Mouse (Mus musculus) CD8-positive naive resting alpha-beta T cell, adult 2 months (primary cell): ENCODE measurements at regions not wholly inside any gene's neighbourhood (a gene's known extent, or its start where the extent isn't known, plus 50 kb on each side); places are given as distances from the start of the nearest gene placed in this dataset.

Experiments
- DNase-seq, 2 experiments: peaks; one replicate each; pipeline ENCODE4 v3.0.0; 2022; ENCODE audit warnings: low read depth in 2 of 2, low spot score in 2 of 2

DNA sequence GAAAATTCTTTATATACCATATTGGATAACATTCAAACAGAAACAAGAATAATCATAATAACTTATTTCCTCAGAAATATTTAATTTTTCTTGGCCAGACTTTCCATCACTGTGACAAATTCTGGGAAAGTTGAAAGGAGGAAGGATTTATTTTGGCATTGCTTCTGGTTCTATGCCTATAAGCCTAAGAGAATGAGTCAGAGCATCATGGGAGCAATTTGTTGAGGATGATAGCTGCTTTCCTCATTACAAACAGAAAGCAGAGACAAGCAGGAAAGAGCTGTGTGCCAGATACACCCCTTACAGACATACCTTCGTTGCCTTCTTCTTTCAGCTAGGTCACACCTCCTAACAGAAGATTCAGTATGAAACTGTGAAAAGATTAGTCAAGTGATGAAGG, 115.3 kb downstream of the Rgs21 start:
- no peak for DNase-seq

- no peak for DNase-seq
These were observed 115.7 kb downstream of the Rgs21 start for GRCm38 (mm10) chr1:144451731-144452130.

DNA sequence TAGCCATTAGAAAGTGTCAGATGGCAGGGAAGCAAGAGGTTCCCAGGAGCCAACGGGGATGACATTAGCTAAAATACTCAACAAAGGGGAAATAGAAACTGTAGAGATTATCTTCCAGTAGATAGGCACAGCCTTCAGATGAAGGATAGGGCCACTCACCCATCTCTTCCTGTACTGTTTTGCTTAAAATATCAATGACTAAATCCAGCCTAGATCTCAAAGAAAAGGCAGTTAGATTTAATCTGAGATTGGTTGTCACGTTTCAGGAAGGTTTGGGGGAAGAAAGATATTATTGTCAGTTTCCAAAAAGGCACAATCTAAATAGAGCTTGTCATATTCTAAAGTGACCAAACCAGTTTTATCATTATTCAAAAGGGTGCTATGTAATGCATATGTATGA, 130.8 kb downstream of the Rgs21 start:
- no peak for DNase-seq

DNA sequence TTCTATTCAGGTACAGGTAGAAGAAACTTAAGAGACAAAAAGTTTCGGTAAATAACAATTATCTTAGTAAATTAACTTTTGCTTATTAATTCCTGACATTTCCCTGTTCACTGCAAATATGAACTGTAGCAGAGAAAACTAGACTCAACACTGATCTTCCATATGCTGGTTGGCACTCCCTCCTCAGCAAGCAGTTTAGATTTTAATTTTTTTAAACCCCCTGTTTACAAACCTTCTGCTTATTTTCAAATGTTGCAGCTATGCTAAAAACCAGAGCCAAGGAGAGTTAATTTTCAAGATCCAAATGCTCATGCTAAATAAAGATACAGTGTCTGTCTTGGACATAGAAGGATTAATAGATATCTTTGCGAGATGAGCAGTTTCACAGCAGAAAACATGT, 134.7 kb downstream of the Rgs21 start:
- no peak for DNase-seq

DNA sequence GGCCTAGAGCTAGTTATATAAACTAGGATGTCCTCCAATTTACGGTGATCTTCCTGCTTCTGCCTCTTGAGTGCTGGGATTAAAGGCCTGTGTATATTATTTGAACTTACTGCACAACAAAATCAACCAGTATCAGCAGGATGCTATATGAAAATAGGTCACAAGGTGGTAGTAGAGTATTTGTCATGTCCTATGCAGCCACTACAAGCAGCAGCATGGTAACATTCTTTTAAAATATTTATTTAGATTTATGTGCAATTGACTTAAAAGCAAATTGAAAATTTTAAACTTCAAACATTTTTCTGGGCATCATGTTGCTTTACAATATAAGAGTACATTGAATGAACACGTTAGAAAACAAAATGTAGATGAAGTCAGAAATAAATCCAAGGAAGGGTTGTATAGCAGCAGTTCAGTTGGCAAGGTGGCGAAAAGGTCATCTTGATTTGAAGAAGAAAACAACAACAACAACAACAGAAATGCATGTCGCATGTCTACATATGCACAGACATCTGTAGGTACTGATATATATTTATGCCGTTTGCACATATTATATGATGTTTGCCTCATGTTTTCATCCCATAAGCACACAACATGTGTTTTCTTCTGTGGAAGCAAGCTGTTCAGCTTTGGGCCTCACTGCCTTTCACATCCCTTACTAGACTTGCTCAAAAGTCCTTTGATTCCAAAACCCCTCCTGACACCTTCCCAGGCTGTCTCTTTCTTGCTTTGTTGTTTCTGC, 135.8 kb downstream of the Rgs21 start:
- no peak for DNase-seq

DNA sequence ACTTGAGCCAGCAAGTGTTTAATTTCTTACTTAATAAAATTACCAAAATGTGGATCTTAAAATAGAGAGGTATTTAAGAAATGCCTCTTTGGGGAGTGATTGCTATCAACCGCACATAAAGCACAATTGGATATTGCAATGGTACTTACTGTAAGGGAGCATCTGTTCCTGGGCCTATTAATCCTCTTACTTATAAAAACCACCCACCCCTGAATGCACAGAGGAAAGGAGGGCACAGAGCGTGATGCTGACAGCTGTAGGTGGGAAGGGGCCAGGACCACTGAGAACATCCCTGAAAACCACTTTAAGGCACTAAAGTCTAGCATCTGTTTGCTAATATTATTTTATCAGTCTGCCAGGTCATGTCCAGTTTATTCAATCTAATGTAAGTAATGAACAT, 146.1 kb downstream of the Rgs21 start:
- no peak for DNase-seq

DNA sequence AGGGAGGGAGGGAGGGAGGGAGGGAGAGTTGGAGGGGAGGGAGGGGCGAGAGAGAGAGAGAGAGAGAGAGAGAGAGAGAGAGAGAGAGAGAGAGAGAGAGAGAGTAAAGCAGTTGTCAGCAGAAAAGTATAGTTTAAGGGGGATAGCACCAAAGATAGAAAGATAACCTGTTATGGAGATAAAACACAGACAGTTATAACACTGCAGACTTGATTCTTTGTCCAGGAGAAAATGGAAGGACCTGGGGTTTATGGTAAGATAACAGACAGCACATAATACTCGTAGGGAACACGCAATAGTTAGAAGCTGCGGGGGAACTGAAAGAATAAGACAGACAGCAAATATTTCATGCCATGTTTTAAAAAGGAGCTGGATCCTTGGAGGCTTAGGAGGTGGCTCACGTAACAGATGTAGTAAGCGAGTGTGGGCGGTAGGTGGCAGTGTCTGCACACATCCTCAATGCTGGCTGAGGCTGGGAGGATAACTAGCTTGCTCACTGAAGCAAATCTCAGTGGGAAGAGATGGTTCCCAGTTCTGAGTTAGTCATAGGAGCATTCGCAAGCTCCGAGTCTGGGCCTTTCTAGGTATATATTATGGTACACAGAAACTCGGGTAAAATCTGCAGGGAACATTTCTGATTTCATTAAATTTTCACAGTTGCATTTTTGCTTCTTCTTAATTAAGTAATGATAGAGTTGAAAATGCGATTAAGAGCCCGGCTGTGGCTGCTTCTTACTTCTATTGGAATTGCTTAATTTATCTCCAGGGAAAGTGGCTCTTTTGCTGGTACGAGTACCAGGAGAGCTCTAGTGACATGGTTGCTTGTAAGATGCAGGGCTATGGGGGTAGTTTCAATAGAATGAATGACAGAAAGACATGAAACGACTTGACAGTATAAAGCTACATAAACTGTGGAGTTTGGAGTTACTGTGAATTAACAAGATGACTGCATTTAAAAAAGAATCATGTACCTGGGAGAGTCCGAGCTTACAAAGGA, 157.6 kb upstream of the Rgs1 start:
- peak; percentile 39 to 56 for DNase-seq

GRCm38 (mm10) chr1:144405724-144406123, 156.7 kb upstream of the Rgs1 start:
- no peak for DNase-seq

DNA sequence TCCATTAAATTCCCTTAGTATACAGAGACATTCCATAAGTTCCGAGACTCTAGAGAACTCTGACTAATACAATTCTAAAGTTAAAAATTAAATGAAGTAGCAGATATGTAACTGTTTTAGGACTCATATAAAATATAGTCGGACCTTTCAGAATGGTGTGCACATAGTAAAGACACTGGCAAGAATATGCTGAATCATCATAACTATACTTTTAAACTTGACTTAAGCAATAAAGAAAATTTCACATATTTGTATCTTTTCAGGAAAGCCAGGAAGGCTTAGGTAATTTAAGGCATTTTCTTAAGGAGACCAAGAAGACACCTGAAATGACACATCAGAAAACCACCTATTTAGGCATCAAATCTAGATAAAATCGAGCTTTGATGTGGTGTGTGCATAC, 156.0 kb upstream of the Rgs1 start:
- DNase-seq, result no peak

GRCm38 (mm10) chr1:144379991-144380594, 131.1 kb upstream of the Rgs1 start:
- DNase-seq, result peak in 1 of 2 experiments; percentile 14

- no peak for DNase-seq
These were observed 125.1 kb upstream of the Rgs1 start for GRCm38 (mm10) chr1:144374121-144374520.

DNA sequence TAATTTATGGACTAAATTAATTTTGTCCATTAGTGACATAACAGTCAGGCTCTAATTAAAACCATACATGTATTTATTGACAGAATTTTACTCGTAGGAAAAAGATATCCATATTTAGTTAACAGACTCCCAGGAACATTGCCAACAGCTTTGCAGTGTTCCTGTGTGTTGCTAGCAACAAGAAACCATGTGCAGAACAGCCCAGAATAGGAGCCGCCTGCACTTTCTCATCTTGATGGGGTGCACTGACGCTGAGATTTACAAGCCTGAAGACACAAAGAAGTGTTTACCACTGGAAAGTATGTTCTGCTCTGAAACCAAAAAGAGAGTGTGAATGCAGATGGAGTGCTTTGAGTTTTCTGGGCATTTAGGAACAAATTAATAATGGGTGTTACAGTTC, 118.5 kb upstream of the Rgs1 start:
- no peak for DNase-seq

- no peak for DNase-seq
These were observed 106.7 kb upstream of the Rgs1 start for GRCm38 (mm10) chr1:144355560-144356310.

- DNase-seq, result no peak
These were observed 106.0 kb upstream of the Rgs1 start for GRCm38 (mm10) chr1:144355041-144355440.

DNA sequence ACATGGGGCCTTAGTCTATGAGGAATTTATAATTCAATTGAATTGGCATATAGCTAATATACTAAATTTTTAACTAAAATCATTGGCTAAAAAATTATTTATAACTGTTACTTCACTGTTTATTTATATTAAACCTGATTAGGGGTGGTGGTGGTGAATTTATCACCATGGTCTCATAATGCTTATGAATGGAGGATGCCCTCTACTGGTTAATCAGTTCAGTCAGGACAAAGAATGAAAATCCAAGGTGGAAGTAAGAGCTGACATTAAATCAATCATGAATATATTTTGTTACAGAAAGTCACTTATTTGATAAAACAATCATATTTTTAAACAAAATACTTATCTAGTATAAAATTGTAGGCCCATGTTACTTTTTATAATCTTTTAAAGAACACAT, 104.3 kb upstream of the Rgs1 start:
- DNase-seq, result no peak

DNA sequence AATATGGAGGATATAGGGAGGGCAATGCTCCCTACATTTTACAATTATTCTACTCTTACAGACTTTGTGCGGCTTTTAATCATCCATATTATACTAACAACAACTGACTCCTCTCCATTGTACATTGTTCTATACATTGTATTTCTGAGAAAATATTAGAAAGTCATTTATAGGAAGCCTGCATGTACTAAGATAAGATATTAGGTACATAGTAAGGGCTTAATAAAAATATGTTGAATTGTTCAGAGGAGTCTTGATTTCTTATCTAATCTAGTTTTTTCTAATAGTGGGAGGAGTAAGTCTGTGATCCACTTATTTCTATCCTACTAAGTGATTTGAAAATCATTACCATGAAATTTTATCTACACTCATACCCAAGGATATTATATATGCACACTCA, 94.8 kb upstream of the Rgs1 start:
- no peak for DNase-seq

DNA sequence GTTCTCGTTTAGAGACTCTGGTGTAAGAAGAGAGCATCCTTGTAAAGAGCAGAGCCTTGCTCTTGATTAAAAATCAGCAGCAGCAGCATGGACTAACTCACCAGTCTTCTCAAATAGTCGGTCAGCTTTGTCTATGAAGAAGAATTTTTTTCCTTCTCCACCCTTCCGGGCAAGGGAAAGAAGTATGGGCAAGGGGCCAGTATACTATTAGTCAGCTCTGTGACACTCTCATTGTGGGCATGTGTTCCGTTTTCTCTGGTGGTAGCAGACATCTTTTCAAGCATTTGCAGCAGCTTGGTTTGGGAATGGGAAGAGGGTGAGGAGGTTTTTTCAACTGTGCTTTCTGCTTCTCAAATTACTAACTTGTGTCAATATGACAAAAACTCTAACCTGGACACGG, 94.3 kb upstream of the Rgs1 start:
- DNase-seq, result no peak

DNA sequence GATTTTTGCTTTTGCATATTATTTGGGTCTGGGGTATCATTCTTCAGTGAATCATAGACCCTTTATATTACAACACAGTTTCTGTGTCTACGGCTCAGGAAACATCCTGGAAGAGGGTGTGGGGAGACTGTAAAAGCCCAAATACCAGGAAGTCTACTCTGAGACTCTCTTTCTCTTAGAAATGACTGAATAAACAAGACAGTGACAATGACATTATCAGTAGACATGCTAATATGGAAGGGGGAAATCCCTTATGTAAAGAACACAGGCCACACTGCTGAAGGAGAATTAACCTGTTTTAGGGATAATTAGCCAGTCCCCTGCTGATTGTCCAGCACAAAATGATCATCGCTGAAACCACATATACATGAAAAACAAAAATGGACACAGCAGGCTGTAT, 88.5 kb upstream of the Rgs1 start:
- no peak for DNase-seq

- peak; percentile 44 to 57 for DNase-seq
These were observed 81.5 kb upstream of the Rgs1 start for GRCm38 (mm10) chr1:144330365-144331050.

GRCm38 (mm10) chr1:144319406-144319805, 70.4 kb upstream of the Rgs1 start:
- no peak for DNase-seq

DNA sequence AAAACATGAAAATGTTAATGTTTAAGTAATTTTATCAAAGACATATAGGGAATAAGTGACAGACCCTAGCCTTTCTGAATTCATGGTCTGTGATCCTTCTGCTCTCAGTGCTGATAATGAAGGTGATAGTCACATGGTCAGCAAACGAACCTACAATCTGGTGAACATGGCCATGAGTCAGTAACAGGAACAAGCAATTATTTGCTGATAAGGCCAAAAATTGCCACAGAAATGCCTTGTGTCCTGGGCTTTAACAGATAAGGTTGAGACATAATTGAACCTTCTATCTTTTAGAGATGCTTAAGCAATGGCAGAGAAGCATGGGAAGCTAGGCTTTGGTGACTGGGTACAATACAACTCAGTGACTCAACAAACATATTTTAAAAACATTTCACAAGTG, 69.2 kb upstream of the Rgs1 start:
- DNase-seq, result no peak
